Mouse (Mus musculus): ENCODE data around the gene Serpini2. TPM values are rescaled to one million over a fixed set of nuclear protein-coding genes. Genes with fewer than 3 reads are reported as not detected.

Gene Serpini2
- polyA plus RNA-seq, 1 experiment from 2014 or later: not detected

Other genes starting within 250 kb of the Serpini2 start
- gene Zbbx, start 105.0 kb downstream of the Serpini2 start, polyA plus RNA-seq (2014; fragmentation: Nextera tagmentation; extraction: Ambion mirVana): 0.31 and 0.71 TPM in 2 replicates
- not detected in 2 replicates for gene Wdr49, start 212.1 kb upstream of the Serpini2 start, polyA plus RNA-seq (2014; fragmentation: Nextera tagmentation; extraction: Ambion mirVana)

All from stomach, embryonic 14.5 days (tissue).